Mouse (Mus musculus): ENCODE measurements around the gene Foxo6. TPM values are rescaled to one million over a fixed set of nuclear protein-coding genes. Genes with fewer than 3 reads are reported as not detected.

Gene Foxo6
- total RNA-seq (2014; fragmentation: Nextera tagmentation) (not detected in 2 replicates), total RNA-seq (2017) (not detected in 2 replicates), polyA plus RNA-seq (2012) (not detected in 2 replicates)

GRCm38 (mm10) chr4:120287290-120288111 lies at the start of gene Foxo6:
TSS of gene Foxo6 (minus strand) at chr4:120287349.
- H3K9me3 ChIP-seq (replicated peaks): peaks cover 91% of the 10 kb centered on the region
- no peak for ATAC-seq (ENCODE audit: extremely low read depth, insufficient number of reproducible peaks, low FRiP score, poor library complexity, severe bottlenecking)
- TF ChIP-seq TAL1 (conservative IDR thresholded peaks at IDR 0.05; ENCODE audit: low read depth, low read length) (no peak), GATA2 (IDR thresholded peaks at IDR 0.05; ENCODE audit: borderline replicate concordance, low read depth, low read length) (no peak), GATA1 (IDR thresholded peaks at IDR 0.05; ENCODE audit: borderline replicate concordance, low read length) (no peak), POLR2AphosphoS5 (IDR thresholded peaks at IDR 0.05; ENCODE audit: insufficient replicate concordance, low read depth, low read length) (no peak), CTCF (IDR thresholded peaks at IDR 0.05; ENCODE audit: low read depth, low read length) (no peak)

GRCm38 (mm10) chr4:120334316-120334715 lies 47.2 kb upstream of the Foxo6 start:
- H3K36me3 ChIP-seq (replicated peaks): no peaks in the 10 kb centered on the region
- DNase-seq (ENCODE audit: low spot score) (no peak), ATAC-seq (ENCODE audit: extremely low read depth, insufficient number of reproducible peaks, low FRiP score, poor library complexity, severe bottlenecking) (no peak)
- no peaks in the 10 kb centered on the region for H3K4me1 ChIP-seq (ENCODE audit: insufficient read depth, low read depth, low read length)
- no peaks in the 10 kb centered on the region for H3K27me3 ChIP-seq (ENCODE audit: insufficient read depth, low read length)
- peaks cover 30% of the 10 kb centered on the region for H3K9me3 ChIP-seq (replicated peaks)
- no peak for TF ChIP-seq CTCF (IDR thresholded peaks at IDR 0.05; ENCODE audit: low read depth, low read length)
- TF ChIP-seq POLR2AphosphoS5 (IDR thresholded peaks at IDR 0.05; ENCODE audit: insufficient replicate concordance, low read depth, low read length): no peak
- no peak for TF ChIP-seq TAL1 (conservative IDR thresholded peaks at IDR 0.05; ENCODE audit: low read depth, low read length)
- no peak for TF ChIP-seq GATA2 (IDR thresholded peaks at IDR 0.05; ENCODE audit: borderline replicate concordance, low read depth, low read length)
- no peak for TF ChIP-seq GATA1 (IDR thresholded peaks at IDR 0.05; ENCODE audit: borderline replicate concordance, low read length)
- H3K4me3 ChIP-seq (ENCODE audit: low read depth, low read length): no peak overlapping the region

More at GRCm38 (mm10) chr4:120287290-120288111, at the start of gene Foxo6:
- DNase-seq (ENCODE audit: low spot score): no peak
- no peaks in the 10 kb centered on the region for H3K36me3 ChIP-seq (replicated peaks)
- peak within 1 kb of the TSS; percentile 4; the same call in 1 of the 2 replicates for H3K4me3 ChIP-seq (ENCODE audit: low read depth, low read length)
- no peaks in the 10 kb centered on the region for H3K27me3 ChIP-seq (ENCODE audit: insufficient read depth, low read length)
- H3K4me1 ChIP-seq (ENCODE audit: insufficient read depth, low read depth, low read length): no peaks in the 10 kb centered on the region

GRCm38 (mm10) chr4:120332934-120333421 lies 45.8 kb upstream of the Foxo6 start:
- ATAC-seq (ENCODE audit: extremely low read depth, insufficient number of reproducible peaks, low FRiP score, poor library complexity, severe bottlenecking) (no peak), DNase-seq (ENCODE audit: low spot score) (no peak)
- Histone ChIP-seq H3K4me3 (ENCODE audit: low read depth, low read length) (no peak overlapping the region), H3K9me3 (replicated peaks) (peaks cover 32% of the 10 kb centered on the region), H3K4me1 (ENCODE audit: insufficient read depth, low read depth, low read length) (no peaks in the 10 kb centered on the region), H3K27me3 (ENCODE audit: insufficient read depth, low read length) (no peaks in the 10 kb centered on the region), H3K36me3 (replicated peaks) (no peaks in the 10 kb centered on the region)
- TF ChIP-seq CTCF (IDR thresholded peaks at IDR 0.05; ENCODE audit: low read depth, low read length): no peak
- TF ChIP-seq TAL1 (conservative IDR thresholded peaks at IDR 0.05; ENCODE audit: low read depth, low read length): no peak
- TF ChIP-seq GATA1 (IDR thresholded peaks at IDR 0.05; ENCODE audit: borderline replicate concordance, low read length): no peak
- TF ChIP-seq POLR2AphosphoS5 (IDR thresholded peaks at IDR 0.05; ENCODE audit: insufficient replicate concordance, low read depth, low read length): no peak
- TF ChIP-seq GATA2 (IDR thresholded peaks at IDR 0.05; ENCODE audit: borderline replicate concordance, low read depth, low read length): no peak

- Histone ChIP-seq H3K4me1 (ENCODE audit: insufficient read depth, low read depth, low read length) (no peaks in the 10 kb centered on the region), H3K4me3 (ENCODE audit: low read depth, low read length) (no peak overlapping the region), H3K27me3 (ENCODE audit: insufficient read depth, low read length) (no peaks in the 10 kb centered on the region), H3K9me3 (replicated peaks) (peaks cover 32% of the 10 kb centered on the region), H3K36me3 (replicated peaks) (no peaks in the 10 kb centered on the region)
- ATAC-seq (ENCODE audit: extremely low read depth, insufficient number of reproducible peaks, low FRiP score, poor library complexity, severe bottlenecking) (no peak), DNase-seq (ENCODE audit: low spot score) (no peak)
- no peak for TF ChIP-seq GATA1 (IDR thresholded peaks at IDR 0.05; ENCODE audit: borderline replicate concordance, low read length)
- TF ChIP-seq TAL1 (conservative IDR thresholded peaks at IDR 0.05; ENCODE audit: low read depth, low read length): no peak
- no peak for TF ChIP-seq CTCF (IDR thresholded peaks at IDR 0.05; ENCODE audit: low read depth, low read length)
- TF ChIP-seq POLR2AphosphoS5 (IDR thresholded peaks at IDR 0.05; ENCODE audit: insufficient replicate concordance, low read depth, low read length): no peak
- no peak for TF ChIP-seq GATA2 (IDR thresholded peaks at IDR 0.05; ENCODE audit: borderline replicate concordance, low read depth, low read length)
Observed at GRCm38 (mm10) chr4:120332405-120332933, 45.3 kb upstream of the Foxo6 start.

GRCm38 (mm10) chr4:120331992-120332391 lies 44.8 kb upstream of the Foxo6 start:
- no peak for ATAC-seq (ENCODE audit: extremely low read depth, insufficient number of reproducible peaks, low FRiP score, poor library complexity, severe bottlenecking)
- no peak for DNase-seq (ENCODE audit: low spot score)
- Histone ChIP-seq H3K4me1 (ENCODE audit: insufficient read depth, low read depth, low read length) (no peaks in the 10 kb centered on the region), H3K36me3 (replicated peaks) (no peaks in the 10 kb centered on the region), H3K4me3 (ENCODE audit: low read depth, low read length) (no peak overlapping the region), H3K27me3 (ENCODE audit: insufficient read depth, low read length) (no peaks in the 10 kb centered on the region), H3K9me3 (replicated peaks) (peaks cover 28% of the 10 kb centered on the region)
- TF ChIP-seq TAL1 (conservative IDR thresholded peaks at IDR 0.05; ENCODE audit: low read depth, low read length): no peak
- no peak for TF ChIP-seq GATA1 (IDR thresholded peaks at IDR 0.05; ENCODE audit: borderline replicate concordance, low read length)
- no peak for TF ChIP-seq CTCF (IDR thresholded peaks at IDR 0.05; ENCODE audit: low read depth, low read length)
- no peak for TF ChIP-seq GATA2 (IDR thresholded peaks at IDR 0.05; ENCODE audit: borderline replicate concordance, low read depth, low read length)
- no peak for TF ChIP-seq POLR2AphosphoS5 (IDR thresholded peaks at IDR 0.05; ENCODE audit: insufficient replicate concordance, low read depth, low read length)

GRCm38 (mm10) chr4:120331541-120331940 lies 44.4 kb upstream of the Foxo6 start:
- H3K36me3 ChIP-seq (replicated peaks): no peaks in the 10 kb centered on the region
- DNase-seq (ENCODE audit: low spot score): no peak

More at GRCm38 (mm10) chr4:120331541-120331940, 44.4 kb upstream of the Foxo6 start:
- H3K4me1 ChIP-seq (ENCODE audit: insufficient read depth, low read depth, low read length): no peaks in the 10 kb centered on the region
- peaks cover 27% of the 10 kb centered on the region for H3K9me3 ChIP-seq (replicated peaks)
- H3K27me3 ChIP-seq (ENCODE audit: insufficient read depth, low read length): no peaks in the 10 kb centered on the region
- no peak for ATAC-seq (ENCODE audit: extremely low read depth, insufficient number of reproducible peaks, low FRiP score, poor library complexity, severe bottlenecking)
- no peak for TF ChIP-seq TAL1 (conservative IDR thresholded peaks at IDR 0.05; ENCODE audit: low read depth, low read length)
- no peak for TF ChIP-seq GATA1 (IDR thresholded peaks at IDR 0.05; ENCODE audit: borderline replicate concordance, low read length)
- no peak for TF ChIP-seq CTCF (IDR thresholded peaks at IDR 0.05; ENCODE audit: low read depth, low read length)
- TF ChIP-seq POLR2AphosphoS5 (IDR thresholded peaks at IDR 0.05; ENCODE audit: insufficient replicate concordance, low read depth, low read length): no peak
- no peak for TF ChIP-seq GATA2 (IDR thresholded peaks at IDR 0.05; ENCODE audit: borderline replicate concordance, low read depth, low read length)
- H3K4me3 ChIP-seq (ENCODE audit: low read depth, low read length): no peak overlapping the region
